Mouse (Mus musculus): ENCODE results near the gene Notch2. TPM values are rescaled to one million over a fixed set of nuclear protein-coding genes. Genes with fewer than 3 reads are reported as not detected.

Notch2 gene
- total and polyA plus RNA-seq, 3 experiments = 3.3 to 11.3 (median 11.1) TPM

DNA sequence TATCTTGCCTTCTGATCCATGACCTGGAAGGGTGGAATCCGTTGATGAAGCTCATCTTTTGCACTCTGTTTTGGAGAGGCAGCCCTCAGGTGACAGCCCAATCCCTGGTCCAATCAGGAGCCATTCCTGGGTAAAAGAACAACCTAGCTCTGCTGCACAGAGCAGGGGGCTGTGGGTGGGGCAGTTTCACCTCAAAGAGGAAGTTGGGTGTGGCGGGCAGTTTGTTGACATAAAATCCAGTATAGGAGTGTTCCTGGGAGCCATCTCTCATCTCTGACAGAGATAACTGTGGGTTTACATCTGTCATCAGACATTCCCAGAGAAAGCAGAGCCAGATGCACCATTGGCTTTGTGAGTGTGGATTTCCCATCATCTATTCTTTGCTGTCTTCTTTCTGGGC is 34.6 kb upstream of the Notch2 start:
- Histone ChIP-seq H3K79me2 (replicated peaks; ENCODE audit: control insufficient read depth, extremely low read depth, insufficient read depth, poor library complexity, severe bottlenecking) (no peaks in the 10 kb centered on the region), H3K27ac (ENCODE audit: insufficient read depth, low read depth) (no peak overlapping the region), H3K4me3 (replicated peaks in 1 of 3; ENCODE audit: low read depth in 2 of 3, low read length in 2 of 3, poor library complexity in 1 of 3) (peak overlapping the region in 1 of 3 experiments; percentile 6), H3K4me2 (ENCODE audit: insufficient read depth, low read depth, poor library complexity, severe bottlenecking) (no peak overlapping the region), H3K36me3 (replicated peaks in 1 of 2; ENCODE audit: control insufficient read depth in 1 of 2, insufficient read depth in 1 of 2, low read length in 1 of 2) (no peaks in the 10 kb centered on the region), H3K9ac (ENCODE audit: insufficient read depth, low read depth) (no peak overlapping the region), H3K9me3 (replicated peaks; ENCODE audit: low read length) (peaks cover 5% of the 10 kb centered on the region), H3K27me3 (replicated peaks) (no peaks in the 10 kb centered on the region), H3K4me1 (ENCODE audit: control insufficient read depth in 1 of 2, insufficient read depth in 2 of 2) (peaks cover 0 to 20% of the 10 kb centered on the region in 2 experiments; a peak in 2 of 4 replicates)
- dilution Hi-C loops (cut with MboI; ENCODE audit: extremely low pct_ligation_motif_present, extremely low pct_unique_long_range_greater_than_20kb, low sequenced_read_pairs) (no loop called here), in situ Hi-C loops (cut with MboI; ENCODE audit: low pct_ligation_motif_present, low pct_unique_long_range_greater_than_20kb, low sequenced_read_pairs) (no loop called here)
- no peak for TF ChIP-seq PAX5 (IDR thresholded peaks at IDR 0.05; ENCODE audit: low read length)
- no peak for TF ChIP-seq SIN3A (IDR thresholded peaks at IDR 0.05; ENCODE audit: low read length)
- no peak for TF ChIP-seq GABPA (IDR thresholded peaks at IDR 0.05; ENCODE audit: insufficient replicate concordance, low read depth, low read length)
- TF ChIP-seq BHLHE40 (IDR thresholded peaks at IDR 0.05; ENCODE audit: low read depth, low read length) = no peak
- TF ChIP-seq POLR2AphosphoS2 (IDR thresholded peaks at IDR 0.05; ENCODE audit: low read depth, low read length) = no peak
- TF ChIP-seq ETS1 (conservative IDR thresholded peaks at IDR 0.05; ENCODE audit: low read depth, low read length) = no peak
- no peak for TF ChIP-seq MEF2A (IDR thresholded peaks at IDR 0.05; ENCODE audit: borderline replicate concordance, low read depth, low read length)
- TF ChIP-seq ZC3H11A (IDR thresholded peaks at IDR 0.05; ENCODE audit: low read depth, low read length) = no peak
- no peak for TF ChIP-seq ELF1 (IDR thresholded peaks at IDR 0.05; ENCODE audit: low read depth, low read length)
- TF ChIP-seq MXI1 (IDR thresholded peaks at IDR 0.05; ENCODE audit: low read depth, low read length) = no peak
- no peak for TF ChIP-seq POLR2A (IDR thresholded peaks at IDR 0.05; ENCODE audit: low read depth, low read length)
- no peak for TF ChIP-seq ZKSCAN1 (IDR thresholded peaks at IDR 0.05; ENCODE audit: borderline replicate concordance, low read depth, low read length)
- TF ChIP-seq SMC3 (IDR thresholded peaks at IDR 0.05; ENCODE audit: low read depth, low read length) = no peak
- no peak for TF ChIP-seq NELFE (IDR thresholded peaks at IDR 0.05; ENCODE audit: low read depth, low read length)
- no peak for TF ChIP-seq IRF4 (IDR thresholded peaks at IDR 0.05; ENCODE audit: low read depth, low read length)
- no peak for DNase-seq (ENCODE audit: extremely low read depth)

DNA sequence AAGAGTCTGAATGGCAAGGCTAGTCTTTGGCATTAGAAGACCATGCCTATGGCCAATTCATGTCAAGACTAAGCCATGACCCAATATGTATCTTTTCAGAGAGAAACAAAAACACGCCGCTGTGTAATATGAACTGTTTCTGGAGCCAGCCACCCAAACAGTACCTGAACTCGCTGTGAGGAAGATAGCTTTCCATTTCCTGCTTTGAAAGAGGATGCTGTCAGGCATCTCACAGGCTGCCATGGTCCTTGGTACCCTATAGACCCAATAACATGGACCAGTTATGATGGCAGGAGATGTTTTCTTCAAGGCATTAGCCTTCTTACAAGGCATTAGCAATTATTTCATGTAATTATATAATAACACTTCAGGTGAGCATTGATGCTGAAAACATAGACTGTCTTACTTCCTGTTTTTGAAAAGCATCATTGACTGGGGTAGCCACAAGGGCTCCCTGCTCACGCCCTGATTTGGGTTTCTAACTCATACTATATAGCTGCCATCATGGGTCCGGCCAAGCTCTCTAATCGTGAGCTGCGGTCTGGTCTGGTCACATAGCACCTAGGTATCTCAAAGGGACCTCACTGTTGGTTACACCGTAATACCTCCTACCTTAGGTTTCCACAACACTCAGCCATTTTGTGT is 32.5 kb upstream of the Notch2 start:
- H3K27ac ChIP-seq (ENCODE audit: insufficient read depth, low read depth) = no peak overlapping the region
- no peaks in the 10 kb centered on the region for H3K27me3 ChIP-seq (replicated peaks)
- H3K4me2 ChIP-seq (ENCODE audit: insufficient read depth, low read depth, poor library complexity, severe bottlenecking) = no peak overlapping the region
- H3K36me3 ChIP-seq (replicated peaks in 1 of 2; ENCODE audit: control insufficient read depth in 1 of 2, insufficient read depth in 1 of 2, low read length in 1 of 2) = no peaks in the 10 kb centered on the region
- H3K79me2 ChIP-seq (replicated peaks; ENCODE audit: control insufficient read depth, extremely low read depth, insufficient read depth, poor library complexity, severe bottlenecking) = no peaks in the 10 kb centered on the region
- DNase-seq (ENCODE audit: extremely low read depth) = no peak
- dilution Hi-C loops (cut with MboI; ENCODE audit: extremely low pct_ligation_motif_present, extremely low pct_unique_long_range_greater_than_20kb, low sequenced_read_pairs) (no loop called here), in situ Hi-C loops (cut with MboI; ENCODE audit: low pct_ligation_motif_present, low pct_unique_long_range_greater_than_20kb, low sequenced_read_pairs) (no loop called here)
- H3K4me1 ChIP-seq (ENCODE audit: control insufficient read depth in 1 of 2, insufficient read depth in 2 of 2) = peaks cover 0 to 18% of the 10 kb centered on the region in 2 experiments; a peak in 2 of 4 replicates
- H3K9ac ChIP-seq (ENCODE audit: insufficient read depth, low read depth) = no peak overlapping the region
- H3K4me3 ChIP-seq (replicated peaks in 1 of 3; ENCODE audit: low read depth in 2 of 3, low read length in 2 of 3, poor library complexity in 1 of 3) = no peak overlapping the region
- TF ChIP-seq UBTF (IDR thresholded peaks at IDR 0.05; ENCODE audit: low read depth, low read length) = no peak
- TF ChIP-seq TCF12 (IDR thresholded peaks at IDR 0.05; ENCODE audit: low read depth, low read length) = no peak
- no peak for TF ChIP-seq ELF1 (IDR thresholded peaks at IDR 0.05; ENCODE audit: low read depth, low read length)
- TF ChIP-seq POLR2AphosphoS2 (IDR thresholded peaks at IDR 0.05; ENCODE audit: low read depth, low read length) = no peak
- TF ChIP-seq JUND (conservative IDR thresholded peaks at IDR 0.05; ENCODE audit: low read depth, low read length) = no peak
- TF ChIP-seq TBP (conservative IDR thresholded peaks at IDR 0.05; ENCODE audit: low read depth, low read length) = no peak
- no peak for TF ChIP-seq JUN (IDR thresholded peaks at IDR 0.05; ENCODE audit: insufficient read depth, low read depth, low read length)
- no peak for TF ChIP-seq ZC3H11A (IDR thresholded peaks at IDR 0.05; ENCODE audit: low read depth, low read length)
- TF ChIP-seq MXI1 (IDR thresholded peaks at IDR 0.05; ENCODE audit: low read depth, low read length) = no peak
- no peak for TF ChIP-seq KAT2A (IDR thresholded peaks at IDR 0.05; ENCODE audit: insufficient replicate concordance, low read length)
- no peak for TF ChIP-seq ZMIZ1 (IDR thresholded peaks at IDR 0.05; ENCODE audit: low read depth, low read length)
- H3K9me3 ChIP-seq (replicated peaks; ENCODE audit: low read length) = no peaks in the 10 kb centered on the region

All from CH12.LX (cell line).